Mouse (Mus musculus) embryonic fibroblast, embryonic 13.5 days (primary cell): ENCODE results near the gene Snph.

Experiments
- CTCF ChIP-seq: IDR thresholded peaks from 2 replicates; pipeline ENCODE4 v1.5.1; 2011; ENCODE audit warnings: mild to moderate bottlenecking, control low read depth, low read length, moderate library complexity, borderline replicate concordance; ENCODE audit not compliant: insufficient read depth
- POLR2A ChIP-seq: IDR thresholded peaks from 2 replicates; pipeline ENCODE4 v1.6.1; 2011; ENCODE audit warnings: low read depth, mild to moderate bottlenecking, control low read depth, low read length, moderate library complexity

GRCm38 (mm10) chr2:151564006-151564405, 68.4 kb downstream of the Snph start:
- TF ChIP-seq CTCF (no peak), POLR2A (no peak)
